Mouse (Mus musculus) frontal cortex, postnatal 14 days (tissue): ENCODE measurements around the gene Micu2.
A peak's percentile ranks its signal among the peaks of the same experiment; 100 is the strongest.

Experiments
- DNase-seq, 2 experiments: peaks; one replicate each; pipeline ENCODE4 v3.0.0; 2022; ENCODE audit warnings: low spot score in 2 of 2

Gene Micu2

DNA sequence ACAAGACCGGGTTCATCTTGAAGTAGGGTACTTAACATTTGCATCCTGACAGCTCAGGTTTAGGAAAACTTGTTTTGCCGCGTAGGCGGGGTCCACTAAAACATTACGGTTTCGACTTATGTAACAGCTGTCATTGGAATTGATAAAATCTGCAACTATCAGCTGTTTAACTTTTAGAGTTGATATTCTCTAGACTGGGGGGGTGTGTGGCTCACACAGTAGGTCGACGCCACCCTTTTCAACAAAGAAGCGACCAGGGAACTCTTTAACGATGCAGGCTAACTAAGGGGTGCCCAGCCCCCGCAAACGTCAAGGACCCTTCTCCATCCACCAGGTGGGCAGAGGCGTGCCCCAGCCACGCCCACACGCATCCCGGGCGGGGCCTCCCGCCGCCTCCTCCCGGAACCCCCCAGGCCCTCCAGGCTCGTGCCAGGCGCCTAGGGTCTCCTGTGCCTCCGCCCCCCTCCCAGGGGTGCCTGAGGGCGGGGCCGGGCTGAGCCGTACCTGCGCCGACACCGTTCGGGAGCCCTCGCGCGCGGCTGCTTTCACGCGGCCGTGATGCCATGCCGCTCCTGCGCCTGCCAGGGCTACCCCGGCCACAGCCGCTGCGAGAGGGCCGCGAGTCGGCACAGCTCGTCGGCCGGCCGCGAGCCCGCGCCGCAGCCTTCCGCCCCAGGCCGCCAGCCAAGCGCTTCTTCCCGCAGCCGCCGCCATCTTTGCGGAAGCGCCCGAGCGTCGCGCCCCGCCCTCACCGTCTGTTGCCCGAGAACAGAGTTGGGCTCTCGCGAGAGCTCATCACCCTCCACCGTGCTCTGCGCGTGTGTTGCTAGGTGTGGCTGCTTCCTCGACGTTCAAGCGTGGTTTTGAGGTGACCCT lies at the start of gene Micu2:
TSS of gene Micu2 (minus strand) at position 737 of the 876 bp plus-strand sequence.
- DNase-seq: peak; percentile 75 to 77

DNA sequence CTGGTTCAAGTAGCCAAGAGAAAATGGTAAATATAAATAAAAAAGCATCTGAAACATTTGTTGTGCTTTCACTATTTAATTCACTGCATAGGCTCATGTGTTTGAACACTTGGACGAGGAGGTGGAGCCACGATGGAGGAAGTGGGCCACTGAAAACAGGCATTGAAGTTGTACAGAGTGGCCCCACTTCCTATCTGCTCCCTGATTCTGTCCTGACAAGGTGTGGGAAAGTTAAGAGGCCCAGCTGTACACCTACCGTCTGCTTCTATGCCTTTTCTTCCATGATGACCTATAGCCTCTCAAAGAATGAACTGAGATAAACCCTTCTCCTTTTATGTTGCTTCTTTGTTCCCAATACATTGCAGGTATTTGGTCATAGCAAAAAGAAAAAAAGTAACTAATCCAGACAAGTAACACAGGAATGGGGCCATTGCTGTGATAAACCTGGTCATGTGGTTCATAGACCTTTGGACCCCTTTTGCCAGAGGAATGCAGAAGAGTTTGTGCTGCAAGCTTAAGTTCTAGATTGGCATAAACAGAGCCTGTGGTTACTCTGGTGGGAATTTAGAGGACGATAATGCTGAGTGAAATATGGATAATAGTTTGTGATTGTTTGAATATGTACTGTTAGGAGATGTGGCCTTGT lies 47.7 kb upstream of the Micu2 start:
- no peak for DNase-seq

- no peak for DNase-seq
Observed at GRCm38 (mm10) chr14:58036174-58036573, 37.1 kb upstream of the Micu2 start.

- peak; percentile 14 to 71 for DNase-seq
Observed at GRCm38 (mm10) chr14:58034567-58034966, 35.5 kb upstream of the Micu2 start.

DNA sequence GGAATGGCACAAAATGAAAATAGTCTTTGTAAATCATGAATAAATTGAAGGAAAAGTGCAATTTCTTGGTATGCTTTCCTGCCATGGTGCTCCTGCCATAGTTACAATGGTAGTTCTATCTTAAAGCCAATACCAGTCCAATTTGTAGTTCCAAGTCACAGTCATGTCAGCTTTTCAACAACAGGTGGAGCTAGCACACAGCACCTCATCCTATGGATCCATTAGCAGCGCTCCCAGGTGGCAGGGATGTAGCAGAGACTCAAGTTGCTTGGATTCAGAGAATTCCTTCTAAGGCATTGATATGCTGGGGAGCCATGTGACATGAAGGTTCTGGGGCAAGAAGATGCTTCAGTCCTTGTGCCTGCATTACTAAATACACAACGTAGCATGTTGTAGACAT lies 19.8 kb upstream of the Micu2 start:
- no peak for DNase-seq

DNA sequence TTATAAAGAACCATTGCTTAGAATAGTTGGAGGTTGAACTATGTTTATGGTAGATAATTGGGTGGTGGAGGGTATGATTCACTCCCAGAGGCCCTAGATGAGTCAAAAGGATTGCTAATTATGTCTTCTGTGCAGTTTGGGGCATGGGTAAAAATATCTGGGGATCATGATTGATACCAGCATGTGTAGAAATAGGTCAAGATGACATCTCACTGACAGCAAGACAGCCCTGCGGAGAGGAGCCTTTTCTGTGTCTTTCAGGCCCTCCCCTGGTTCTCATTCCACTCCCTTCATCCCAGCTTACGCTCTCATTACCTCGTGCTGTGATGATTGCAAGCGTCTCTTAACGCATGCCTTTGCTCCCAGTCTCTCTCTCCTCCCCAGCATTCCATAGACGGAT lies 4.8 kb upstream of the Micu2 start:
- no peak for DNase-seq

- no peak for DNase-seq
Observed at GRCm38 (mm10) chr14:58002161-58002560, 3.1 kb upstream of the Micu2 start.

DNA sequence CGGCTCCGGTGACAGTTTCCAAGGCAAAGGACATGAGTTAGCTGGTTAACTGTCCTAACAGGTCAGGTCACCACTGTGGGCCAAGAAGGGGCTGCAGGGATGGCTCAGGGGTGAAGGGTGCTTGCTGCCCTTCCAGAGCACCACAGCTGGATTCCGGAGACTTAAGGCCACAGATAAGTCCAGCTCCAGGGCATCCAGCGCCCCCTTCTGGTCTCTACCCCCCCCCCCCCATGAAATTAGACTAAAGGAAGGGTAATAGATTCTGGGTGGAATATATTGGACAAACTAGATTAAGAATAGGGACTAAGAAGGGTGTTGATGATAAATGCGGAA lies 306 bp upstream of the Micu2 start:
- no peak for DNase-seq

DNA sequence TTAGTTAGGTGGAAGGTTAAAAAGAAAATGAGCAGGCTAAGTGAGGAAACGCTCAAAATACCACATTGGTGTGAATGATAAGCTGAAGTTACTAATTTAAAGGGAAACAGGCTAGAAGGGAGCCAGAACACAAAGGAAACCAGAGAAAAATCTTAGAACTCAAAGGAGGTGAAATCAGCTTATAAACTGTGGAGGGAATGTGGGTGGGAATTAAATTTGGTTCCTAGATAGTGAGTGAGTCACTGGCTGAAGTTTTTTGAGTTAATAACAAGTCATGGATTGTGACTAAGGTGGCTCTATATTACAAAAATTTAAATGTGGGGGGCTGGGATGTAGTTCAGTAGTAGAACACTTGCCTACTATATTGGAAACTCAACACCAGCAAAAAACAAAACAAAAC lies 1.6 kb downstream of the Micu2 start:
- DNase-seq: no peak

DNA sequence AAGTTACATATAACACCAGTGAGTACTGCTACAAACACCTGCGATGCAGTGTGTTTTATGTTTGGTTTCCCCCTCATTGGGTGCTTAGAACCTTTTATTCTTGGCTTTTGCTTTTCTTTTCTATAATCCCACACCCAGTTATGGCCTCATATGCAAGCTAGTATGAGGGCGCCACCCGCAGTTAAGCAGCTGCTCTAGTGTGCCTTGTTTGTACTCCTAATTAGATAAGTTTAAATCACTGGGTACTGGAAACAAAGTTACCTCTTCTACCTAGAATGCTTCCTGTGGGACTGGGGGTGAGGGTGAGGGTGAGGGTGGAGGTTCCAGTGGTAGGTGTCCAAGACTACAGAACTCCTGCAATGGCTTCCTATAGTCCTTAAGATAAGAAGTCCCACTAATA lies 2.9 kb downstream of the Micu2 start:
- DNase-seq: no peak

- no peak for DNase-seq
Observed at GRCm38 (mm10) chr14:57991761-57992160, 7.3 kb downstream of the Micu2 start.

DNA sequence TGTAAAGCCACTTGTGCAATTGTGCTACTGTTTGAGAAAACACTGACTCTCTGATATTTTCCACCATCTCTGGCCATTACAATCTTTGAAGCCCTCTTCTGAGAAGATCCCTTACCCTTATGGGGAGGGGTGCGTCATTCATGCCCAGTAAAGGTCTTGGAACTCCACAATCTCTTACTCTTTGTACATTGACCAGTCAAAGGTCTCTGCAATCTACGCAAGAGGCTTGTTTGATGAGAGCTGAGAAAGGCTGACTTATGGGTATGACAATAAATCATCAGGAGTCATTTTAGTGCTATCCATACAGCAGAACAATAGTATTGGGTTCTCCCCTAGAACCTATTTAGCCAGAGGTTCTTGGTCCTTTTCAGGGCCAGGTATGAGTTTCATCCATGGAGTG lies 9.9 kb downstream of the Micu2 start:
- DNase-seq: no peak

DNA sequence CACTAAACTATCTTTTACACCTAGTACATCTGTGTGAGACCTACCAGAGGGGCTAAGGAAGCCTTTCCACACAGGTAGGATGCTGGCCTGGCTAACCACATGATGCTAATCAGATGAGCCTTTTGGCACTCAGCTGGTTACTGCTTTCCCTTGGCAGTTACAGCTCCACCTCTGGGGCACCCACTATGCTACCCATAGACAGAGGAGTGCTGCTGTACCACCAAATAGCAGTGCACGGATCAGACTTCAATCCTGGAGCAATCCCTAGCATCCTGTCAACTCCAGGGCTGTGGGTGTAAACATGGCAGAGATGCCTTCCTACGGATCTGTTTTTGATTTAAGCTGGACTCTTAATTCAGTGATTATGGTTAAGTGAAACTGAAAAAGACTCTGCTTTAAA lies 13.3 kb downstream of the Micu2 start:
- no peak for DNase-seq

DNA sequence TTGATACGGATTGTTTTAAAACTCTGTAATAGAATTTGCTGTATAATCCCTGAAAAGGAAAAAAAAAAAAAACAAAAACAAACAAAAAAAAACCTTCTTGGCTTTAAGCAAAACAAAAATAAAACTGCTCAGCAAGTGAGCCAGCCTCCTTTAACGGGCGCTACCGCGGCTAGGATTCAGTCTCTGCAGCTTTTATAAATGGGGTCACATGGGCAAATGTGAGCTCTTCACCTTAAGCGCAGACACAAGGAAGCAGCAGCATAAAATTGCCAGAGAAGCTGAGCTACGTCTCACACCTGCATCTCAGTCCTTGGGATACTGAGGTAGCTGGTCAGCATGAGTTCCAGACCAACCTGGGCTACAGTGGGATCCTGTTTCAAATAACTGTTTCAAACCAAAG lies 16.6 kb downstream of the Micu2 start:
- DNase-seq: no peak

DNA sequence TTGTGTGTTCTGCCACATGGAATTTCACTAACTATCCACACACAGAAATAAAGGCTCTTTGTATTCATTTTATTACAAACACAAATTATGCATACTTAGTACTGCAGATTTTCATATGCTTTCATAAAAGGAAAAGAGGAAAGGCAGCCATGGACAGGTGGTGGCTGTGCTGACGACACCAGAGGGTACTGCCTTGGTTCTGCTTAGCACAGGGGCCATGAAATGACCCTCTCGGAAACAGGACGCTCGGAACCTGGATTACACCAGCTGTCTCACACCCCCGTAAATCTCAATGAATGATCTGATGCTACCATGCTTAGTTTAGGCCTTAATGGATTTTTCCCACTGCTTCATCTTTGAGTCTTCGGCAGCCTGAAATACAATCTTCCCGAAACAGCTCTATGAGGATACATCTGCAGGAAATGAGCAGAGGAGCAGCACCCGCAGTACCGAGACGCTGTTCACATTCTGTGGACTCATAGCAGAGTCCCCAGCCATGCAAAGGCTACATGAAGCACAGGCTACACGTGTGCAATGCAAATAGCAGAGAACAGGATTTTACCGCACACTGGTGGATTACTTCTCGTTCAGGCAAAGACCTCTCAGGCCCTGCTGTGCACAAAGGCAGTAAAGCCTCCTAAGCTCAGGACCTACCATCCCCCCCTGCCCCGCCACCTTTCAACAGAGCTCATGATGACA lies 17.2 kb downstream of the Micu2 start:
- DNase-seq: no peak

GRCm38 (mm10) chr14:57980776-57981175 lies 18.3 kb downstream of the Micu2 start:
- DNase-seq: no peak

- no peak for DNase-seq
Observed at GRCm38 (mm10) chr14:57980179-57980578, 18.9 kb downstream of the Micu2 start.

- DNase-seq: no peak
Observed at GRCm38 (mm10) chr14:57978144-57978543, 20.9 kb downstream of the Micu2 start.

GRCm38 (mm10) chr14:57975656-57976055 lies 23.4 kb downstream of the Micu2 start:
- DNase-seq: no peak

GRCm38 (mm10) chr14:57971986-57972525 lies 27.0 kb downstream of the Micu2 start:
- no peak for DNase-seq

DNA sequence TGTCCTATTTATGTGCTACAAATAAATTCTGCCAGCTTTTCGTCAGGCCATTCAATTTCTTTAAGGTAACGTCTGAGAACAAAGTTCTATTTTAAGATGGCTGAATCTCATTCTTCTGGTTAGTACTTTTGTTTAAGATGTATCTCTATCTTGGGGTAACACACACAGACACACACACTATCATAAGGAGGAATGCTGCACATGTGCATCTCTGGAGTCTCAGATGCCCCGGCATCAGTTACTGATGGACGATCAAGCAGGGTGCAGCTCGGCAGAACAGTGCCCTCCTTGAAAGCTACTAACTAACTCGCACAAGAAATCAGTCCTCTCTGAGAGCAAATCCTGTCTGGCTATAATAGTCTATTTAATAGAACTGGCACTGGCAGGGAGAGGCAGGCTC lies 30.2 kb downstream of the Micu2 start:
- no peak for DNase-seq

GRCm38 (mm10) chr14:57967080-57967797 lies 31.8 kb downstream of the Micu2 start:
- no peak for DNase-seq
